Mouse (Mus musculus): ENCODE measurements around the gene Vnn1.
A peak's percentile ranks its signal among the peaks of the same experiment; 100 is the strongest.

Vnn1 gene

GRCm38 (mm10) chr10:23894601-23895349, at the start of gene Vnn1:
Vnn1 (plus strand) TSS chr10:23894688.
- ATAC-seq (ENCODE audit: insufficient number of reproducible peaks, low FRiP score, low TSS enrichment), result no peak

GRCm38 (mm10) chr10:23851228-23851912, 43.1 kb upstream of the Vnn1 start, which contains the start of gene Vnn3:
Vnn3 (plus strand) TSS chr10:23851462.
- ATAC-seq (ENCODE audit: insufficient number of reproducible peaks, low FRiP score, low TSS enrichment), result no peak

- no peak for ATAC-seq (ENCODE audit: insufficient number of reproducible peaks, low FRiP score, low TSS enrichment)
Observed at GRCm38 (mm10) chr10:23852096-23852495, 42.4 kb upstream of the Vnn1 start.

GRCm38 (mm10) chr10:23864362-23865312, 29.9 kb upstream of the Vnn1 start:
- no peak for ATAC-seq (ENCODE audit: insufficient number of reproducible peaks, low FRiP score, low TSS enrichment)

GRCm38 (mm10) chr10:23880695-23881094, 13.8 kb upstream of the Vnn1 start:
- ATAC-seq (ENCODE audit: insufficient number of reproducible peaks, low FRiP score, low TSS enrichment), result no peak

GRCm38 (mm10) chr10:23884910-23885309, 9.6 kb upstream of the Vnn1 start:
- no peak for ATAC-seq (ENCODE audit: insufficient number of reproducible peaks, low FRiP score, low TSS enrichment)

GRCm38 (mm10) chr10:23886060-23886459, 8.4 kb upstream of the Vnn1 start:
- no peak for ATAC-seq (ENCODE audit: insufficient number of reproducible peaks, low FRiP score, low TSS enrichment)

- ATAC-seq (ENCODE audit: insufficient number of reproducible peaks, low FRiP score, low TSS enrichment), result no peak
Observed at GRCm38 (mm10) chr10:23892987-23893386, 1.5 kb upstream of the Vnn1 start.

- no peak for ATAC-seq (ENCODE audit: insufficient number of reproducible peaks, low FRiP score, low TSS enrichment)
Observed at GRCm38 (mm10) chr10:23895376-23895775, 888 bp downstream of the Vnn1 start.

GRCm38 (mm10) chr10:23901119-23901518, 6.6 kb downstream of the Vnn1 start:
- ATAC-seq (ENCODE audit: insufficient number of reproducible peaks, low FRiP score, low TSS enrichment), result no peak

GRCm38 (mm10) chr10:23905661-23906060, 11.2 kb downstream of the Vnn1 start:
- ATAC-seq (ENCODE audit: insufficient number of reproducible peaks, low FRiP score, low TSS enrichment), result no peak

- ATAC-seq (ENCODE audit: insufficient number of reproducible peaks, low FRiP score, low TSS enrichment), result no peak
Observed at GRCm38 (mm10) chr10:23920056-23920455, 25.6 kb downstream of the Vnn1 start, which contains the start of gene Taar1. Taar1 (plus strand) TSS chr10:23920356.

- ATAC-seq (ENCODE audit: insufficient number of reproducible peaks, low FRiP score, low TSS enrichment), result no peak
Observed at GRCm38 (mm10) chr10:23922468-23922867, 28.0 kb downstream of the Vnn1 start.

- no peak for ATAC-seq (ENCODE audit: insufficient number of reproducible peaks, low FRiP score, low TSS enrichment)
Observed at GRCm38 (mm10) chr10:23923941-23924340, 29.5 kb downstream of the Vnn1 start.

- ATAC-seq (ENCODE audit: insufficient number of reproducible peaks, low FRiP score, low TSS enrichment), result no peak
Observed at GRCm38 (mm10) chr10:23937613-23938012, 43.1 kb downstream of the Vnn1 start.

- 0 out of 2 replicates have a peak, but pooled peaks have one; percentile 20 for ATAC-seq (ENCODE audit: insufficient number of reproducible peaks, low FRiP score, low TSS enrichment)
Observed at GRCm38 (mm10) chr10:23938312-23938711, 43.8 kb downstream of the Vnn1 start, which contains the start of gene Taar2. Taar2 (plus strand) TSS chr10:23938572.

- ATAC-seq (ENCODE audit: insufficient number of reproducible peaks, low FRiP score, low TSS enrichment), result no peak
Observed at GRCm38 (mm10) chr10:23942465-23942864, 48.0 kb downstream of the Vnn1 start.

- no peak for ATAC-seq (ENCODE audit: insufficient number of reproducible peaks, low FRiP score, low TSS enrichment)
Observed at GRCm38 (mm10) chr10:23948026-23948425, 53.5 kb downstream of the Vnn1 start.

GRCm38 (mm10) chr10:23949508-23950005, 55.1 kb downstream of the Vnn1 start, which contains the start of gene Taar3:
Taar3 (plus strand) TSS chr10:23949558.
- no peak for ATAC-seq (ENCODE audit: insufficient number of reproducible peaks, low FRiP score, low TSS enrichment)

GRCm38 (mm10) chr10:23951714-23952113, 57.2 kb downstream of the Vnn1 start:
- ATAC-seq (ENCODE audit: insufficient number of reproducible peaks, low FRiP score, low TSS enrichment), result peak; percentile 93
